Mouse (Mus musculus): ENCODE measurements around the gene Atp5g2. TPM values are rescaled to one million over a fixed set of nuclear protein-coding genes. Genes with fewer than 3 reads are reported as not detected.

Atp5g2 gene
- polyA plus RNA-seq, 1 experiment from 2014 or later: 24.7 TPM

DNA sequence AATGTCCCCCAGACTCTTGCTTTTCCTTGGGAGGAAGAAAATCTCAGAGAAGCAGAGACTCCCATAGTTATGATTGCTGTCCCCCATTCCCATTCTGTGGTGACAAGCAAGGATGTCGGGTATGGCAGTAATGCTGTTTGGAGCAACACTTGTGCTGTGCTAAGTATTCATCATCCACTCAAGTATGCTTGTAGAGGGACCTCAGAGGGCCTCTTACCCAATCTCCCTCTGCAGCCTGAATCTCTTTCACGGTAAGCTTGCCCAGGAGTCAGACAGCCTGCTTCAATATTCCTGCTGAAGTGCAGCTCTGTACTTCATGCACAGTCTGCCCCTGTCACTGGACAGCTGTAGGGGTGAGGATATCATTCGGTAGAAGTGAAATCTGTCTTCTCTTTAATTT lies 24.7 kb upstream of the Atp5g2 start:
- DNase-seq (ENCODE audit: low read depth, low spot score) (no peak), ATAC-seq (no peak)
- POLR2A ChIA-PET: no interaction called here
- in situ Hi-C loops (cut with MboI; ENCODE audit: low pct_unique_long_range_greater_than_20kb): no loop called here
- peaks cover 34% of the 10 kb centered on the region for H3K27me3 ChIP-seq
- CTCF ChIA-PET: interaction anchor here (0.7 to 5.6 kb wide), 5 partner anchors 11 to 49 kb away, joined by 3 to 78 read pairs (median 4); no protein-coding TSS in a partner anchor
- TF ChIP-seq CTCF (IDR thresholded peaks at IDR 0.05): no peak

DNA sequence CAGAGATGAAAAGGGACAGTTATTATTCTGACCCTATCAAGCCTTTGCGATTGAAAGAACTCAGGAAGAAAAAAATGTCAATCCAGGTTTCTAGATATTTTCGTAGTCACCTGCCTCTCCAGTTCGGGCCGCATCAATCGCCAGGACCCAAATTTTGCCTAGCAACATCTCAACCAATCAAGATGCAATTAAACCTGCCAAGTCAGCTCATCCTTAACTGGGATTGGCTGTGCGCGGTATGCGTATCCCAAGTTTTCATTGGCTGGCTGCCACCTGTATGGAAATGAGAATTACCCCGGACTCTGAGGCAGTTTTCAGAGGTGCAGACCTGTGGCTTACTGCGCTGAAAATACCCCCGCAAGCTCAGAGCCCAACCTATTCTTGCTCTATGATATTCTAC lies 21.4 kb upstream of the Atp5g2 start:
- no peak for DNase-seq (ENCODE audit: low read depth, low spot score)
- TF ChIP-seq CTCF (IDR thresholded peaks at IDR 0.05): no peak
- ChIA-PET POLR2A (interaction anchor here (0.7 to 1.1 kb wide), 2 partner anchors 10 to 33 kb away, joined by 4 to 7 read pairs; no protein-coding TSS in a partner anchor), CTCF (interaction anchor here (0.7 to 2.2 kb wide), 7 partner anchors 9 to 49 kb away, joined by 3 to 8 read pairs (median 7); no protein-coding TSS in a partner anchor)
- in situ Hi-C loops (cut with MboI; ENCODE audit: low pct_unique_long_range_greater_than_20kb): no loop called here
- ATAC-seq: no peak
- peaks cover 49% of the 10 kb centered on the region for H3K27me3 ChIP-seq

DNA sequence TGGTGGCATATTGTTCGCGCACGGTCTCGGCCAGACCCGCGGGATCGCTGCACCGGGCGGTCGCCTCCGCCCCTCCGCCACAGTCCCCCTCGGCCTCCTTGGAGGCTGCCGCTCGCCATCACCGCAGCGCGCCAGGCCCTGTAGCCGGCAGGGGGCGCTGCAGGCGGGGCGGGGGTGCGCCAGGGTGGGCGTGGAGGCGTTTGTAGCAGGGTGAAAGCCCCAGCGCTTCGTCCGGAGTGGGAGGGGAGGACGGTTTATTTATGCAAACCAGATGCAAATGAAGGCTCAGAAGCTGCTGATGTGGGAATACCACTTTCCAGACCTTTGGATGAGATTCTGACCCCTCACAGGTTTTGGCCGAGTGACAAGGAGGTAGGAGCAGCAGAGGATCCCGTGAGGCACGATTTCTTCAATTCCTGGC lies 20.8 kb upstream of the Atp5g2 start:
- peaks cover 53% of the 10 kb centered on the region for H3K27me3 ChIP-seq
- ChIA-PET CTCF (interaction anchor here (0.6 to 2.2 kb wide), 9 partner anchors 9 to 50 kb away, joined by 3 to 8 read pairs (median 5); partner anchors contain the start of gene Atp5g2), POLR2A (interaction anchor here (1.1 kb wide), 1 partner anchor 9 kb away, joined by 4 read pairs; no protein-coding TSS in a partner anchor)
- in situ Hi-C loops (cut with MboI; ENCODE audit: low pct_unique_long_range_greater_than_20kb): no loop called here
- DNase-seq (ENCODE audit: low read depth, low spot score) (no peak), ATAC-seq (peak; percentile 29)
- peak; percentile 99 for TF ChIP-seq CTCF (IDR thresholded peaks at IDR 0.05)

DNA sequence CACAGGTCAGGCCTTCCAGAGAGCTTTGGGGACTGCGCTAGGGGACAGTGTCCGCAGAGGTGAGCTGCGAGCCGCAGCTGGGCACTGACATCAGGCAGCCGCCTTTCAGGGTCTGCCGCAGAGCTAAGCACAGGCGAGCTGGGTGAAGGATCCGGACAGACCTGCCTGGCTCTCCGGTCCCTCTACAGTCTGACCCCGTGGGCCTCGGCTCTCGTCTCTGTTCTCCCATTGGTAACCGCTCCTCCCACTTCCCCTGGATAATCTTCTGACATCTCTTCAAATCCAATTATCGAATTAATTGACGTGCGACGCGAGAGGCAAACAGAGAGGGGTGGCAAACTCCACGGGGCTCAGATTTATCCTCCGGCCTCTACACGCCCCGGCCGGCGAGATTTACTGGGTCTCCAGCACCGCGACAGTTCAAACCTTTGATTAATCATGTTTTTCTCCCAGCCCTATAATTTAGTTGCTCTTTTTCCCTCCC lies 20.2 kb upstream of the Atp5g2 start:
- no peak for TF ChIP-seq CTCF (IDR thresholded peaks at IDR 0.05)
- no peak for DNase-seq (ENCODE audit: low read depth, low spot score)
- in situ Hi-C loops (cut with MboI; ENCODE audit: low pct_unique_long_range_greater_than_20kb): no loop called here
- ATAC-seq: no peak
- POLR2A ChIA-PET: interaction anchor here (1.1 to 1.2 kb wide), 2 partner anchors 9 to 15 kb away, joined by 3 to 4 read pairs; no protein-coding TSS in a partner anchor
- CTCF ChIA-PET: interaction anchor here (0.6 to 1.8 kb wide), 3 partner anchors 9 to 34 kb away, joined by 3 to 8 read pairs (median 3); partner anchors contain the start of gene Atp5g2
- peaks cover 53% of the 10 kb centered on the region for H3K27me3 ChIP-seq

DNA sequence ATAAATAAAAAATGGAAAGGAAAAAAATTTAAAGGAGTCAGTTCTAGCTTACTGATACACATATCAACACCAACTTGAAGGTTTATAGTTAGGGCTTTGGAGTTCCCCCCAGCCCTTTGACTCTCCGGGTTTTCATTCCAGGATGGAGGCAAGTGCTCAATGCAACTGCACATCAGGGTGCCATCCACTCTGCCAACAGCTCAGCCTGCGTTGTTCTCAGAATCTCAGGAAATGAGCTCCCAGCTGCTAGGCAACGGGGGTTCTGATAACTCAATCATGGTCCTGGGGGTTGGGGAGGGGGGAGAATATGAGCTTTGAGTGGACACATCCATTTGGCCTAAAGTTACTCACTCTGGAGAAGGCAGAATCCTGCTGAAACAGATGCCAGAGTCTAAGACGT lies 13.6 kb upstream of the Atp5g2 start:
- H3K27me3 ChIP-seq: peaks cover 16% of the 10 kb centered on the region
- CTCF ChIA-PET: interaction anchor here (1.0 to 1.6 kb wide), 5 partner anchors 10 to 56 kb away, joined by 3 to 4 read pairs (median 3); no protein-coding TSS in a partner anchor
- POLR2A ChIA-PET: interaction anchor here (1.0 kb wide), 1 partner anchor 9 kb away, joined by 4 read pairs; no protein-coding TSS in a partner anchor
- no peak for DNase-seq (ENCODE audit: low read depth, low spot score)
- no peak for ATAC-seq
- in situ Hi-C loops (cut with MboI; ENCODE audit: low pct_unique_long_range_greater_than_20kb): no loop called here
- TF ChIP-seq CTCF (IDR thresholded peaks at IDR 0.05): no peak

DNA sequence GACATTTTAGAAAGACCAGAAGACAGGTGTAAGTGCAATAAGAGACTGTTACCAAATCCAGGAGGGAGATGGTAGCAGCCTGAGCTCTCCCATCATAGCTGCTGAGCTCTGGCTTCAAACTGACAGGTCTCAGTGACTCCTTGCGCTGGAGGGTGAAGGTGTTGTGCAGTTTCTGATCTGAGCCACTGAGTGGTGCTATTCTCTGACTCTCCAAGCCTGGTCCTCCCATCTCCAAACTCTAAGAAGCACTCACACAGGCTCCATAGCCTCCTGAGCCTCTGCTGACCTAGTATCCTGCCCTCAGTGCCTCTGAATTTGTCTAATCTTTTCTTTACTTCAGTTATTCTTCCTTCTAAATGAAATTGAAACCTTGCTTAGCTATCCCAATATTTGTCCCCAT lies 11.5 kb upstream of the Atp5g2 start:
- in situ Hi-C loops (cut with MboI; ENCODE audit: low pct_unique_long_range_greater_than_20kb): no loop called here

DNA sequence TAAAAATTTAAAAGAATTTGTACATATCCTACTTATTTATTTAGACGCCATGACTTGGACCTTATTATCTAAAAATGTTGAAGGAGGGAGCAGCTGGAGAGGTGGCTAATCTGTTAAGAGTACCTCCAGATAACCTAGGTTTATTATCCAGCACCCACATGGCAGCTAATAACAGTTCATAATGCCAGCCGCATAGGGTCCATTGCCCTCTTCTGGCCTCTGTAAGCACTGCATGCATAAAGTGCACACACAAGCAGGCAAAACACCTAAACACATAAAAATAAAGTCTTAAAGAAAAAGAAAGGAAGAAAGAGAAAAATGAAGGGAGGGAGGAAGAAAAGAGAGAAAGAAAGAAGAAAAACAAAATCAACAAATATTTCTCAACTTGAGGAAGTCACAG lies 4.2 kb upstream of the Atp5g2 start:
- no peak for ATAC-seq
- CTCF ChIA-PET: interaction anchor here (1.3 kb wide), 1 partner anchor 147 kb away, joined by 3 read pairs; no protein-coding TSS in a partner anchor
- no peak for DNase-seq (ENCODE audit: low read depth, low spot score)
- in situ Hi-C loops (cut with MboI; ENCODE audit: low pct_unique_long_range_greater_than_20kb): no loop called here
- TF ChIP-seq CTCF (IDR thresholded peaks at IDR 0.05): peak; percentile 60
- peaks cover 5% of the 10 kb centered on the region for H3K27me3 ChIP-seq
- POLR2A ChIA-PET: interaction anchor here (1.4 kb wide), 1 partner anchor 16 kb away, joined by 3 read pairs; no protein-coding TSS in a partner anchor

More for the DNA sequence above, 11.5 kb upstream of the Atp5g2 start:
- no peak for ATAC-seq
- no peak for DNase-seq (ENCODE audit: low read depth, low spot score)
- CTCF ChIA-PET: interaction anchor here (1.0 to 1.7 kb wide), 5 partner anchors 9 to 60 kb away, joined by 3 to 8 read pairs (median 4); partner anchors contain the start of gene Atp5g2
- H3K27me3 ChIP-seq: peaks cover 10% of the 10 kb centered on the region
- POLR2A ChIA-PET: interaction anchor here (0.6 kb wide), 1 partner anchor 9 kb away, joined by 4 read pairs; no protein-coding TSS in a partner anchor
- peak; percentile 69 for TF ChIP-seq CTCF (IDR thresholded peaks at IDR 0.05)

DNA sequence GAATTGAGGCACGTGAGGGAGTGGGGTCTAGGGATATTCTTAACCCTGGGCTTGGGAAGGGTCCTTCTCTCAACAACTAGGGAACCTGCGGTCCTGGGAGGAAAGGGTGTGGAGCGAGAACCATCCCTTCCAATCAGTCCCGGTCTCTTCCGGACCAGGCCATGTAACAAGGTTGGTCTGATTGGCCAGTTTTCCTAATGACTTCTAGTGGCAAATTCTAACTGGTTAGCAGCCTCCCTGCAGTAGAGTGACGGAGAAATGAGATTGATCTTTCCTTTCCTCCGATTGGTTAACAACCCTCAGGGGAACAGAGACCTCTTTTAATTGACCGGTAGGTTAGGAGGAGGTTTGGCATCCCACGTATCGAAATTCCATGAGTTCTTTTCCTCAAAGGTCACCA lies 1.4 kb upstream of the Atp5g2 start:
- peaks cover under 1% of the 10 kb centered on the region for H3K27me3 ChIP-seq
- DNase-seq (ENCODE audit: low read depth, low spot score) (no peak), ATAC-seq (no peak)
- TF ChIP-seq CTCF (IDR thresholded peaks at IDR 0.05): no peak
- ChIA-PET CTCF (no interaction called here), POLR2A (no interaction called here)
- in situ Hi-C loops (cut with MboI; ENCODE audit: low pct_unique_long_range_greater_than_20kb): no loop called here

DNA sequence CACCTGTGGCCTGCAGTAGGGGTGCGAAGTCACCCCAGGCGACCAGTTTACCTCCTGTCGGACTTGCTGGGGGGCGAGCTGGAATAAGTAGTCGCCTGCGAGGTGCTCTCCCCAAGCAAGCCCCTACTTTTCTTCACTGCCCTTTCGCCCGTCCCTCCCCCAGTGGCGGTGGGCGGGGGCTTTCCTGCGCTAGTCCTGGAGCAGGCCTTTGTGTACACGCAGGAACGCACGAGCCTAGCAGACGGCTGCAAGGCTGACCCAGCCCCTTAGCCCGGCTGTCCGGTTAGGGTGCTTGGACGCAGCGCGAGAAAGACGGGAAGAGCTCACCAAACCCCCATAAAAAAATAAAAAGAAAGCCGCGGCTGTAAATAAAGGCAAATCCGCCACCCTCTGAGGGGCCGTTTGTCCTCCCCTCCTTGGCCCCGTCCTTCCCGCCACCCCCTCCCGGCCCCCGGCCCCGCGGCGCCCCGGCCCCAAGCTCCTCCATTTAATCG lies 384 bp downstream of the Atp5g2 start:
- no peak for TF ChIP-seq CTCF (IDR thresholded peaks at IDR 0.05)
- ATAC-seq (no peak), DNase-seq (ENCODE audit: low read depth, low spot score) (no peak)
- POLR2A ChIA-PET: no interaction called here
- H3K27me3 ChIP-seq: no peaks in the 10 kb centered on the region
- CTCF ChIA-PET: interaction anchor here (1.0 to 1.6 kb wide), 2 partner anchors 12 to 21 kb away, joined by 3 to 4 read pairs; no protein-coding TSS in a partner anchor
- in situ Hi-C loops (cut with MboI; ENCODE audit: low pct_unique_long_range_greater_than_20kb): no loop called here

DNA sequence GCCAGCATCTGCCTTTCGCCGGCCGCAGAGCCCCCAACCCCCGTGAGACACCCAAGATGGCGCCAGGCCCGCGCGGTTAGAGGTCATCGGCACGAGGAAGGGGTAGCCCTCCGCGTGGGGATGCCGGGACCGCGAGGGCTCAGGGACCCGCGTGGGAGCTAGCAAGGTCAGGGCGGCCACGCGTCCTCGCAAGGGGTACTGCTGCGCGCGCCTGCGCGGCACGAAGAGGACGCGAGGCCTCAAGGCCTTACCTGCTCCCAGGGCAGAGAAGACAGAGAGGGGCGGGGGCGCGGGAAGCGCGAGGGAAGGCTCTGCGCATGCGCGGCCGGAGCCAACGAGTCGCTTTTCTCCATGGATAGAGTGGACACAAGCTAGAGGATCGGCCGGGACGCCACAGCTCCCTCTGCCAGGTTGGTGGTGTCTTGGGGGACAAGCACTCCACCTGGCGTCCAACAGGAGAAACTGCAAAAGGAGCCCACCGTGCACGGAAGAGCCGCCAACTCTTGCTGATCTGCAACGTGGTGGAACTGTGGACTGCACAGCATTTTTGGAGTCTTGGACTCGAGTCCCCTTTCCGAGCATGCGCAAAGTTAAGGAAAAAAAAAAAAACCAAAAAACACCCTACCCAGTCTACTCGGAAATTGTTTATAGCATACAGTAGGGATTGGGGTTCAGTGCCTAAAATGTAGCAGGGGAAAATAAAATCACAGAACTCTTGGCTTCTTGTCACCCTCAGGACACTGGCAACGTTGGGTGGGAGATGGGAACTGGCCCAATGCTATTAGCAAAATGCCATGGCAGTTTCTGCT lies 1.2 kb downstream of the Atp5g2 start:
- peak; percentile 100 for TF ChIP-seq CTCF (IDR thresholded peaks at IDR 0.05)
- DNase-seq (ENCODE audit: low read depth, low spot score): peak; percentile 89
- CTCF ChIA-PET: interaction anchor here (0.7 to 2.4 kb wide), 9 partner anchors 13 to 507 kb away, joined by 3 to 9 read pairs (median 4); no protein-coding TSS in a partner anchor
- peak; percentile 89 for ATAC-seq
- POLR2A ChIA-PET: interaction anchor here (2.1 kb wide), 1 partner anchor 48 kb away, joined by 4 read pairs; no protein-coding TSS in a partner anchor
- in situ Hi-C loops (cut with MboI; ENCODE audit: low pct_unique_long_range_greater_than_20kb): no loop called here
- no peaks in the 10 kb centered on the region for H3K27me3 ChIP-seq

All from Patski (cell line).